31 mouse cellular contexts compared by ENCODE assay signal in the genomic region with DNA sequence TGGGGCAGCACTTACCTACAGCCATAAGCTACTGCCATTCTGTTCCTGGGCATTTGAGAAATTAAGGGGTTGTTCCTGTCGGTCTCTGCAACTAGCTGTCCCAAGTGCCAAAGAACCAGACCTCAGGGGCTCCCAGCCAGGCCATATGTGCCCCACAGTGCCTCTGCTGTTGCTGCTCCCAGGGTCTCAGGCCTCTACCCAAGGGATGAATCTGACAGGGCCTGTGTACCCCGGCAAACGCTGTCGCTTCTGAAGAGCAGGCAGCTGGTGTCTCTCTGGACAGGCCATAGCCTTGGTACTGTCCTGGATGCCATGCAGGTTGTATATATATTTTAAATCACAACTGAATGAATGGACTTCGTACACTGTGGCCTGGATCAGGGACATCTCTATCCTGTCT.
"Had no signal": no experiment of that assay in that cellular context is flagged by ENCODE, and none has a peak within 500 bp of the region (broad histone marks: within the 10 kb centered on the region; RNA-seq: fewer than 3 reads in every experiment).

No protein-coding gene starts in this region.

- H3K4me3 ChIP-seq: heart, embryonic 12.5 days; heart, embryonic 13.5 days; heart, embryonic 15.5 days; hindbrain, embryonic 10.5 days; hindbrain, embryonic 12.5 days; hindbrain, embryonic 13.5 days; hindbrain, embryonic 15.5 days; intestine, embryonic 15.5 days; kidney, embryonic 15.5 days; layer of hippocampus, adult 2 months; left cerebral cortex, adult 2 months had no signal

- H3K27ac ChIP-seq: heart, embryonic 13.5 days; heart, embryonic 15.5 days; hindbrain, embryonic 10.5 days; hindbrain, embryonic 12.5 days; hindbrain, embryonic 13.5 days; hindbrain, embryonic 14.5 days; hindbrain, embryonic 15.5 days; hindbrain, postnatal 0 days; intestine, embryonic 15.5 days; kidney, embryonic 15.5 days; kidney, postnatal 0 days; layer of hippocampus, adult 2 months; left cerebral cortex, adult 2 months had no signal

- DNase-seq: heart, postnatal 10 days; heart, postnatal 14 days; heart, postnatal 36 days; kidney, adult 11 months; kidney, adult 18-20 months; kidney, adult 2 months; kidney, adult 8-10 months; kidney, adult 9 months; kidney, postnatal 14 days; kidney, postnatal 4 days; layer of hippocampus, adult 9-11 months; layer of hippocampus, postnatal 36 days had no signal

- H3K4me2 ChIP-seq: heart, embryonic 11.5 days; heart, embryonic 12.5 days; heart, embryonic 13.5 days; heart, embryonic 15.5 days; hindbrain, embryonic 12.5 days; hindbrain, embryonic 13.5 days; hindbrain, embryonic 14.5 days; hindbrain, embryonic 15.5 days; intestine, embryonic 15.5 days; kidney, embryonic 15.5 days had no signal

- H3K9me3 ChIP-seq: heart, embryonic 12.5 days; heart, embryonic 13.5 days; heart, embryonic 15.5 days; hindbrain, embryonic 10.5 days; hindbrain, embryonic 12.5 days; hindbrain, embryonic 13.5 days; hindbrain, embryonic 15.5 days; intestine, embryonic 15.5 days; kidney, embryonic 15.5 days had no signal

- H3K9ac ChIP-seq: heart, embryonic 12.5 days; heart, embryonic 13.5 days; heart, embryonic 15.5 days; hindbrain, embryonic 12.5 days; hindbrain, embryonic 13.5 days; hindbrain, embryonic 14.5 days; hindbrain, embryonic 15.5 days; intestine, embryonic 15.5 days; kidney, embryonic 15.5 days had no signal

- ATAC-seq: hindbrain, embryonic 16.5 days; hindbrain, postnatal 0 days; inflammation-experienced regulatory T-cells, adult 6 months; intestine, embryonic 15.5 days; intestine, embryonic 16.5 days; intestine, postnatal 0 days had no signal

- H3K4me1 ChIP-seq: hindbrain, embryonic 12.5 days had no signal

- H3K27me3 ChIP-seq: heart, embryonic 12.5 days; heart, embryonic 13.5 days; heart, embryonic 15.5 days; hindbrain, embryonic 12.5 days; hindbrain, embryonic 13.5 days; hindbrain, embryonic 15.5 days; intestine, embryonic 15.5 days; kidney, embryonic 15.5 days had no signal
